21 mouse cellular contexts compared by ENCODE assay signal in the genomic region with DNA sequence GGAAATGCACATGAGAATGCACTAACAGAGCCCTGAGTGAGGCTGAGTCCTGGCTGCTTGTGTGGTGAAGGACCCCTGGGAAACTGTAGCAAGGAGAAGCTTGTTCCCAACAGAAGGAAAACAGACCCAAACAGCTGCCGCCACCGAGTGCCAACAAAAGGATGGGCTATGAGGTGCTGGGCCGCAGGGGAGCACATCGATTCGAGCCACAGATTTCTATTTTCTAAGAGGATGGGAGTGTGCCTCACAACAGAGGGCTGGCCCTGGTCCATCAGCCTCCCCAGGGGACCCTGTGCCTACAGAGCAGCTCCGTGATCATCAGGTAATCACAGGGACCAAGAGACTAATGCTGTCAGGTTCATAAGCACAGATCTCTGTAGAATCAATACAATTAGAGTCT. TPM values are rescaled to one million over a fixed set of nuclear protein-coding genes. Genes with fewer than 3 reads are reported as not detected.
DNase-seq lines count a peak whose midpoint lies in the region; ATAC-seq and TF ChIP-seq lines count a peak whose summit lies in the region.
"Had no signal": no experiment of that assay in that cellular context is flagged by ENCODE, and none has a peak within 500 bp of the region (broad histone marks: within the 10 kb centered on the region; RNA-seq: fewer than 3 reads in every experiment).

No protein-coding gene starts in this region.

- no peak overlapping the region for H3K9ac ChIP-seq in hindbrain, postnatal 0 days (replicated peaks; ENCODE audit: low read length)
- no peak overlapping the region for H3K9ac ChIP-seq in hindbrain, embryonic 16.5 days (ENCODE audit: low read depth, low read length)
- H3K9ac ChIP-seq: forebrain, postnatal 0 days; heart, embryonic 15.5 days; hindbrain, embryonic 12.5 days; intestine, embryonic 15.5 days; limb, embryonic 13.5 days; liver, embryonic 13.5 days; lung, embryonic 14.5 days had no signal

- H3K36me3 ChIP-seq in hindbrain, postnatal 0 days (ENCODE audit: insufficient read depth, low read length): no peaks in the 10 kb centered on the region
- no peaks in the 10 kb centered on the region for H3K36me3 ChIP-seq in hindbrain, embryonic 16.5 days (ENCODE audit: control insufficient read depth, insufficient read depth, low read length)
- H3K36me3 ChIP-seq: forebrain, embryonic 10.5 days; heart, embryonic 15.5 days; hindbrain, embryonic 12.5 days; intestine, embryonic 15.5 days; limb, embryonic 13.5 days; liver, embryonic 13.5 days had no signal

- H3K4me1 ChIP-seq in hindbrain, postnatal 0 days (ENCODE audit: insufficient read depth, low read length): peaks cover 13% of the 10 kb centered on the region
- H3K4me1 ChIP-seq in hindbrain, embryonic 16.5 days (ENCODE audit: control insufficient read depth, insufficient read depth, low read depth, low read length): peaks cover 11% of the 10 kb centered on the region
- peaks cover 15% of the 10 kb centered on the region for H3K4me1 ChIP-seq in brown adipose tissue, adult 24 weeks (ENCODE audit: control insufficient read depth, insufficient read depth, insufficient read length, low read length)
- H3K4me1 ChIP-seq: heart, embryonic 15.5 days; liver, embryonic 13.5 days had no signal

- H3K9me3 ChIP-seq in hindbrain, postnatal 0 days (ENCODE audit: low read length): no peaks in the 10 kb centered on the region
- H3K9me3 ChIP-seq in hindbrain, embryonic 16.5 days (ENCODE audit: control insufficient read depth, low read length): no peaks in the 10 kb centered on the region
- H3K9me3 ChIP-seq: forebrain, embryonic 10.5 days; heart, embryonic 15.5 days; hindbrain, embryonic 12.5 days; intestine, embryonic 15.5 days; limb, embryonic 13.5 days; liver, embryonic 13.5 days had no signal

- intact Hi-C loops in gastrocnemius, postnatal 14 days (cut with DNase I; ENCODE audit: low total_unique reads): no loop called here

- ATAC-seq in hindbrain, postnatal 0 days: 0 out of 2 replicates have a peak, but pooled peaks have one; percentile 34
- no peak for ATAC-seq in hindbrain, embryonic 16.5 days
- ATAC-seq in megakaryocyte progenitor cell, adult 5-6 weeks (replicated peaks; ENCODE audit: poor library complexity): no peak
- ATAC-seq: intestine, embryonic 15.5 days had no signal

- H3K4me3 ChIP-seq in hindbrain, postnatal 0 days (ENCODE audit: low read length): no peak overlapping the region
- no peak overlapping the region for H3K4me3 ChIP-seq in hindbrain, embryonic 16.5 days (ENCODE audit: low read length)
- H3K4me3 ChIP-seq in brown adipose tissue, adult 24 weeks (ENCODE audit: insufficient read depth, low read depth, low read length): no peak overlapping the region
- H3K4me3 ChIP-seq: forebrain, embryonic 10.5 days; heart, embryonic 15.5 days; hindbrain, embryonic 12.5 days; intestine, embryonic 15.5 days; limb, embryonic 13.5 days; liver, embryonic 13.5 days had no signal

- H3K4me2 ChIP-seq in hindbrain, postnatal 0 days (ENCODE audit: low read depth, low read length): no peak overlapping the region
- H3K4me2 ChIP-seq in hindbrain, embryonic 16.5 days (ENCODE audit: low read length): no peak overlapping the region
- H3K4me2 ChIP-seq: heart, embryonic 15.5 days; hindbrain, embryonic 12.5 days; intestine, embryonic 15.5 days; limb, embryonic 13.5 days; liver, embryonic 13.5 days; lung, embryonic 14.5 days had no signal

- TF ChIP-seq CTCF in hindbrain, postnatal 0 days (IDR thresholded peaks at IDR 0.05; ENCODE audit: low read depth): no peak

- peak overlapping the region; percentile 62; the same call in 1 of the 2 replicates for H3K27ac ChIP-seq in hindbrain, postnatal 0 days
- no peak overlapping the region for H3K27ac ChIP-seq in hindbrain, embryonic 16.5 days (ENCODE audit: low read depth, low read length)
- H3K27ac ChIP-seq in brown adipose tissue, adult 24 weeks (replicated peaks; ENCODE audit: low read depth, low read length): peak overlapping the region; percentile 36; the same call in 1 of the 2 replicates
- H3K27ac ChIP-seq: forebrain, embryonic 10.5 days; heart, embryonic 15.5 days; hindbrain, embryonic 12.5 days; intestine, embryonic 15.5 days; limb, embryonic 13.5 days; liver, embryonic 13.5 days had no signal

- 46% methylated on average over 6 of the region's 6 CpGs for WGBS in hindbrain, postnatal 0 days
- WGBS in hindbrain, embryonic 16.5 days: 64% methylated on average over 6 of the region's 6 CpGs

- DNase-seq in cerebellum, postnatal 10 days: peak; percentile 53 to 60
- DNase-seq in cerebellum, adult 11-12 months: no peak
- peak; percentile 27 for DNase-seq in hindbrain, postnatal 0 days (ENCODE audit: low spot score)
- peak; percentile 61 for DNase-seq in gastrocnemius, postnatal 14 days
- no peak for DNase-seq in embryo, embryonic 9.5 days (ENCODE audit: extremely low spot score)
- DNase-seq: cerebellum, adult 18-20 months; cerebellum, postnatal 36 days; forebrain, postnatal 0 days; kidney, postnatal 36 days; liver, embryonic 13.5 days; lung, embryonic 14.5 days; spleen, adult 18-20 months had no signal

- H3K27me3 ChIP-seq in hindbrain, postnatal 0 days (ENCODE audit: insufficient read depth, low read length): no peaks in the 10 kb centered on the region
- no peaks in the 10 kb centered on the region for H3K27me3 ChIP-seq in hindbrain, embryonic 16.5 days (replicated peaks; ENCODE audit: control insufficient read depth, insufficient read depth, low read length)
- H3K27me3 ChIP-seq: CH12.LX; heart, embryonic 15.5 days; hindbrain, embryonic 12.5 days; intestine, embryonic 15.5 days; limb, embryonic 13.5 days; liver, embryonic 13.5 days had no signal

RNA-seq across cellular contexts. Expression of a gene that starts 40.9 kb away (rescaled TPM):
- total RNA-seq in hindbrain, postnatal 0 days (2014; rRNA removed): 8.6 and 9.8 TPM in 2 replicates
- polyA plus RNA-seq in hindbrain, postnatal 0 days (2015; fragmentation: Nextera tagmentation; extraction: Ambion mirVana): 3.5 and 4.9 TPM in 2 replicates
- 6.9 and 7.4 TPM in 2 replicates for polyA plus RNA-seq in hindbrain, embryonic 16.5 days (2015; fragmentation: Nextera tagmentation; extraction: Ambion mirVana)
- polyA plus RNA-seq in brown adipose tissue, adult 24 weeks (2012; ENCODE audit: insufficient read depth, insufficient read length, missing spikeins): 7.8 and 10.9 TPM in 2 replicates
- 1 to 10 TPM; 7.2 to 9.5 TPM for total RNA-seq in gastrocnemius, postnatal 14 days (2021)
- 11.3 and 15.1 TPM in 2 replicates for total RNA-seq in megakaryocyte progenitor cell, adult 5-6 weeks (2015)
- 20.7 and 33.6 TPM in 2 replicates for total RNA-seq in megakaryocyte progenitor cell, adult 5-6 weeks (2017)

RNA-seq across cellular contexts. Expression of a gene that starts 53.6 kb away (rescaled TPM):
- total RNA-seq in hindbrain, postnatal 0 days (2014; rRNA removed): 9.9 and 10.8 TPM in 2 replicates
- 4.1 and 4.6 TPM in 2 replicates for polyA plus RNA-seq in hindbrain, postnatal 0 days (2015; fragmentation: Nextera tagmentation; extraction: Ambion mirVana)
- 4.5 and 5.7 TPM in 2 replicates for polyA plus RNA-seq in hindbrain, embryonic 16.5 days (2015; fragmentation: Nextera tagmentation; extraction: Ambion mirVana)
- 0.87 and 1.0 TPM in 2 replicates for polyA plus RNA-seq in brown adipose tissue, adult 24 weeks (2012; ENCODE audit: insufficient read depth, insufficient read length, missing spikeins)
- total RNA-seq in gastrocnemius, postnatal 14 days (2021): under 1 TPM; 0.18 to 0.31 TPM
- 0.02 TPM in 1 of 2 replicates, not detected in the other for total RNA-seq in megakaryocyte progenitor cell, adult 5-6 weeks (2015)
- total RNA-seq in megakaryocyte progenitor cell, adult 5-6 weeks (2017): 0.03 TPM in 1 of 2 replicates, not detected in the other
- total RNA-seq: CH12.LX had no signal

Comparison
In these comparisons a context has a peak if more than half of its experiments do, and no peak if none do; other contexts are left out.
1. DNase-seq: peak in cerebellum, postnatal 10 days (2 of 2), hindbrain, postnatal 0 days (single experiment) and gastrocnemius, postnatal 14 days (single experiment); none in cerebellum, adult 11-12 months (single experiment) and embryo, embryonic 9.5 days (single experiment).